Mouse (Mus musculus) CH12.LX (cell line): ENCODE measurements around the gene Ccnl2. TPM values are rescaled to one million over a fixed set of nuclear protein-coding genes. Genes with fewer than 3 reads are reported as not detected.

Experiments used
- DNase-seq: peaks from one replicate; pipeline ENCODE4 v3.0.0-alpha.2; 2013; ENCODE audit errors: extremely low read depth
- H3K27ac ChIP-seq: 2 replicates; pipeline ENCODE4 v1.5.1; 2012; ENCODE audit warnings: low read depth, mild to moderate bottlenecking, control low read depth, moderate library complexity; ENCODE audit not compliant: insufficient read depth
- H3K27me3 ChIP-seq: replicated peaks from 2 replicates; pipeline ENCODE3; 2012; ENCODE audit warnings: inconsistent platforms
- H3K36me3 ChIP-seq, 2 experiments: replicated peaks in 1 of 2; 2 replicates each; pipeline versions ENCODE3 to v1.6.1; 2012; ENCODE audit warnings: inconsistent platforms in 1 of 2, low read length in 1 of 2, mild to moderate bottlenecking in 1 of 2, mixed read lengths in 1 of 2, moderate library complexity in 1 of 2; ENCODE audit not compliant: control insufficient read depth in 1 of 2, insufficient read depth in 1 of 2
- H3K4me1 ChIP-seq, 2 experiments: 2 replicates each; pipeline ENCODE4 v1.6.1; 2012; ENCODE audit warnings: inconsistent platforms in 1 of 2, moderate library complexity in 1 of 2; ENCODE audit not compliant: insufficient read depth in 2 of 2, control insufficient read depth in 1 of 2
- H3K4me2 ChIP-seq: 2 replicates; pipeline ENCODE4 v1.6.1; 2012; ENCODE audit warnings: low read depth, mild to moderate bottlenecking, control low read depth; ENCODE audit not compliant: poor library complexity, insufficient read depth, severe bottlenecking
- H3K4me3 ChIP-seq, 3 experiments: fragments of 150-350 bp in 1 of 3; sonication (generic) in 1 of 3; replicated peaks in 1 of 3; 2 replicates each; pipeline versions ENCODE3 to v1.5.1; 2011 to 2012; ENCODE audit warnings: low read depth in 2 of 3, low read length in 2 of 3, mild to moderate bottlenecking in 2 of 3, moderate library complexity in 2 of 3, control low read depth in 1 of 3, improper control_type of control experiment in 1 of 3, inconsistent platforms in 1 of 3, mixed read lengths in 1 of 3; ENCODE audit not compliant: poor library complexity in 1 of 3
- H3K79me2 ChIP-seq: replicated peaks from 2 replicates; pipeline ENCODE4 v1.6.1; 2012; ENCODE audit warnings: mild to moderate bottlenecking, moderate library complexity; ENCODE audit not compliant: control insufficient read depth, poor library complexity, insufficient read depth, severe bottlenecking; ENCODE audit errors: extremely low read depth
- H3K9ac ChIP-seq: 2 replicates; pipeline ENCODE4 v1.6.1; 2012; ENCODE audit warnings: low read depth, mild to moderate bottlenecking, control low read depth, moderate library complexity; ENCODE audit not compliant: insufficient read depth
- H3K9me3 ChIP-seq: replicated peaks from 2 replicates; pipeline ENCODE3; 2012; ENCODE audit warnings: low read length, inconsistent platforms, mixed read lengths
- CHD1 ChIP-seq: IDR thresholded peaks from 2 replicates; pipeline ENCODE4 v1.6.1; 2012; ENCODE audit warnings: low read depth, low read length, improper control_type of control experiment, inconsistent platforms
- CHD2 ChIP-seq: IDR thresholded peaks from 2 replicates; pipeline ENCODE4 v1.6.1; 2011; ENCODE audit warnings: low read length, improper control_type of control experiment
- CTCF ChIP-seq, 2 experiments: IDR thresholded peaks in 1 of 2; conservative IDR thresholded peaks in 1 of 2; 2 replicates each; pipeline ENCODE4 v1.5.1; 2011 to 2012; ENCODE audit warnings: low read depth in 2 of 2, low read length in 2 of 2, improper control_type of control experiment in 1 of 2, inconsistent platforms in 1 of 2, mild to moderate bottlenecking in 1 of 2, moderate library complexity in 1 of 2
- E2F4 ChIP-seq: IDR thresholded peaks from 2 replicates; pipeline ENCODE4 v1.6.1; 2011; ENCODE audit warnings: low read depth, low read length, improper control_type of control experiment; ENCODE audit not compliant: insufficient replicate concordance
- EP300 ChIP-seq: IDR thresholded peaks from 2 replicates; pipeline ENCODE4 v1.6.1; 2011; ENCODE audit warnings: low read length, improper control_type of control experiment
- ETS1 ChIP-seq: conservative IDR thresholded peaks from 2 replicates; pipeline ENCODE4 v1.6.1; 2012; ENCODE audit warnings: low read depth, mild to moderate bottlenecking, inconsistent platforms, low read length, improper control_type of control experiment, moderate library complexity
- GABPA ChIP-seq: IDR thresholded peaks from 2 replicates; pipeline ENCODE4 v1.6.1; 2012; ENCODE audit warnings: low read depth, low read length, improper control_type of control experiment, inconsistent platforms; ENCODE audit not compliant: insufficient replicate concordance
- HCFC1 ChIP-seq: IDR thresholded peaks from 2 replicates; pipeline ENCODE4 v1.6.1; 2012; ENCODE audit warnings: low read depth, mild to moderate bottlenecking, inconsistent platforms, low read length, improper control_type of control experiment
- IRF4 ChIP-seq: IDR thresholded peaks from 2 replicates; pipeline ENCODE4 v1.6.1; 2014; ENCODE audit warnings: low read depth, mild to moderate bottlenecking, inconsistent platforms, low read length, improper control_type of control experiment
- JUND ChIP-seq: conservative IDR thresholded peaks from 2 replicates; pipeline ENCODE4 v1.6.1; 2011; ENCODE audit warnings: low read depth, low read length, improper control_type of control experiment
- KAT2A ChIP-seq: IDR thresholded peaks from 2 replicates; pipeline ENCODE4 v1.6.1; 2012; ENCODE audit warnings: low read length, improper control_type of control experiment, inconsistent platforms; ENCODE audit not compliant: insufficient replicate concordance
- MAFK ChIP-seq: IDR thresholded peaks from 2 replicates; pipeline ENCODE4 v1.6.1; 2011; ENCODE audit warnings: low read length, improper control_type of control experiment; ENCODE audit not compliant: insufficient replicate concordance
- MXI1 ChIP-seq: IDR thresholded peaks from 2 replicates; pipeline ENCODE4 v1.6.1; 2011; ENCODE audit warnings: mild to moderate bottlenecking, low read depth, low read length, improper control_type of control experiment
- MYC ChIP-seq: IDR thresholded peaks from 2 replicates; pipeline ENCODE4 v1.6.1; 2011; ENCODE audit warnings: low read depth, mild to moderate bottlenecking, improper control_type of control experiment, low read length
- NELFE ChIP-seq: IDR thresholded peaks from 2 replicates; pipeline ENCODE4 v1.6.1; 2011; ENCODE audit warnings: low read depth, low read length, improper control_type of control experiment
- NRF1 ChIP-seq: IDR thresholded peaks from 2 replicates; pipeline ENCODE4 v1.6.1; 2014; ENCODE audit warnings: low read depth, mild to moderate bottlenecking, inconsistent platforms, low read length, improper control_type of control experiment, moderate library complexity
- POLR2A ChIP-seq: IDR thresholded peaks from 2 replicates; pipeline ENCODE4 v1.6.1; 2011; ENCODE audit warnings: low read depth, mild to moderate bottlenecking, improper control_type of control experiment, low read length
- POLR2AphosphoS2 ChIP-seq: IDR thresholded peaks from 2 replicates; pipeline ENCODE4 v1.6.1; 2011; ENCODE audit warnings: low read depth, low read length, improper control_type of control experiment
- RAD21 ChIP-seq: IDR thresholded peaks from 2 replicates; pipeline ENCODE4 v1.6.1; 2011; ENCODE audit warnings: low read depth, mild to moderate bottlenecking, low read length, improper control_type of control experiment, moderate library complexity
- RCOR1 ChIP-seq: conservative IDR thresholded peaks from 2 replicates; pipeline ENCODE4 v1.6.1; 2012; ENCODE audit warnings: low read depth, mild to moderate bottlenecking, inconsistent platforms, low read length, improper control_type of control experiment
- SIN3A ChIP-seq: IDR thresholded peaks from 2 replicates; pipeline ENCODE4 v1.6.1; 2012; ENCODE audit warnings: low read length, improper control_type of control experiment, inconsistent platforms
- SMC3 ChIP-seq: IDR thresholded peaks from 2 replicates; pipeline ENCODE4 v1.6.1; 2011; ENCODE audit warnings: low read depth, low read length, improper control_type of control experiment
- TCF12 ChIP-seq: IDR thresholded peaks from 2 replicates; pipeline ENCODE4 v1.6.1; 2014; ENCODE audit warnings: low read depth, mild to moderate bottlenecking, inconsistent platforms, low read length, improper control_type of control experiment
- UBTF ChIP-seq: IDR thresholded peaks from 2 replicates; pipeline ENCODE4 v1.6.1; 2012; ENCODE audit warnings: low read depth, mild to moderate bottlenecking, inconsistent platforms, low read length, improper control_type of control experiment, moderate library complexity
- USF1 ChIP-seq: IDR thresholded peaks from 2 replicates; pipeline ENCODE4 v1.6.1; 2014; ENCODE audit warnings: low read depth, mild to moderate bottlenecking, inconsistent platforms, low read length, improper control_type of control experiment
- USF2 ChIP-seq: conservative IDR thresholded peaks from 2 replicates; pipeline ENCODE4 v1.6.1; 2011; ENCODE audit warnings: low read depth, low read length, improper control_type of control experiment
- ZKSCAN1 ChIP-seq: IDR thresholded peaks from 2 replicates; pipeline ENCODE4 v1.6.1; 2012; ENCODE audit warnings: low read depth, inconsistent platforms, low read length, improper control_type of control experiment, borderline replicate concordance
- ZMIZ1 ChIP-seq: IDR thresholded peaks from 2 replicates; pipeline ENCODE4 v1.6.1; 2012; ENCODE audit warnings: low read depth, mild to moderate bottlenecking, inconsistent platforms, low read length, improper control_type of control experiment
- ZNF384 ChIP-seq: IDR thresholded peaks from 2 replicates; pipeline ENCODE4 v1.6.1; 2012; ENCODE audit warnings: low read depth, low read length, improper control_type of control experiment, inconsistent platforms
- dilution Hi-C: fragments of 300-500 bp; cut with MboI; formaldehyde crosslinking; loops from 2 replicates; pipeline ENCODE4 v1.14.3; 2020; ENCODE audit warnings: low sequenced_read_pairs; ENCODE audit not compliant: extremely low pct_unique_long_range_greater_than_20kb, extremely low pct_ligation_motif_present
- in situ Hi-C: fragments of 300-500 bp; cut with MboI; formaldehyde crosslinking; loops from 3 replicates; pipeline ENCODE4 v1.14.3; 2019; ENCODE audit warnings: low sequenced_read_pairs, low pct_ligation_motif_present, low pct_unique_long_range_greater_than_20kb, mixed read lengths
- polyA plus RNA-seq: library from polyadenylated mRNA; unstranded; fragments of >175 nt; gene quantifications from 2 replicates; pipeline ENCODE4 v1.2.1, GENCODE M21; 2012; ENCODE audit warnings: low read depth; ENCODE audit not compliant: insufficient read length
- total RNA-seq, 2 experiments: library from RNA; depleted of rRNA; stranded (reverse); fragments of 300-350 nt in 1 of 2; fragments of >200 nt in 1 of 2; gene quantifications; 2 replicates each; pipeline ENCODE4 v1.2.3; 2012 to 2014

Ccnl2 gene
- total and polyA plus RNA-seq, 3 experiments, result 59.6 to 67.7 (median 63.7) TPM

DNA sequence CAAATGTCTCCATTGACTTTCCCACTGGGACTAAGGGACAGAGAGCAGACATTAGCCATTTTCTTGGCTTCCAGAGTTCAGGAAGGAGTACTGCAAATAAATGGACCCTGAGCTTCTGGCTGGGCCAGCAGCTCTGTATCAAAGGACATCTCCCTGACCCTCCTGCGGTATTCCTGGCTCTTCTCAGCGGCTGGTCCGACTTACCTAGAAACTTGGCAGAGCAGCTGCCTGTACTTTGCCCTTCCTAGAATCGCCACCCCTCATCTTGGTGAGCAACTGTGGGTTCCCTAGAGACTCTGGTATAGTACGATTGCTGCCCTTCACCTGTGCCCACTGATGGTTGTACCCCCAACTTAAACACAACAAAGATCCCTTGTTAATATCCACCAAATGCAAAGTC lies 30.9 kb downstream of the Ccnl2 start:
- DNase-seq, result no peak
- dilution Hi-C loops, result no loop called here
- no peak overlapping the region for H3K4me2 ChIP-seq
- H3K4me3 ChIP-seq, result no peak overlapping the region
- H3K36me3 ChIP-seq, result peaks cover 17 to 23% of the 10 kb centered on the region in 2 experiments
- H3K9me3 ChIP-seq, result peaks cover 3% of the 10 kb centered on the region
- H3K79me2 ChIP-seq, result no peaks in the 10 kb centered on the region
- no peaks in the 10 kb centered on the region for H3K27me3 ChIP-seq
- no peak overlapping the region for H3K27ac ChIP-seq
- H3K4me1 ChIP-seq, result peaks cover 18 to 31% of the 10 kb centered on the region in 2 experiments
- TF ChIP-seq USF2 (no peak), HCFC1 (no peak), ZNF384 (no peak), TCF12 (no peak), ETS1 (no peak), SIN3A (no peak), CHD1 (no peak), USF1 (no peak), RAD21 (no peak), SMC3 (no peak), ZKSCAN1 (no peak), JUND (no peak), UBTF (no peak), EP300 (no peak), NRF1 (no peak), NELFE (no peak), CTCF (conservative IDR thresholded peaks at IDR 0.05 in 1 of 2, IDR thresholded peaks at IDR 0.05 in 1 of 2; ENCODE audit: low read depth in 2 of 2, low read length in 2 of 2) (no peak), POLR2A (no peak), CHD2 (no peak), E2F4 (no peak)
- TF ChIP-seq, all 38 proteins: peak for 0
- no peak overlapping the region for H3K9ac ChIP-seq
- in situ Hi-C loops, result no loop called here

DNA sequence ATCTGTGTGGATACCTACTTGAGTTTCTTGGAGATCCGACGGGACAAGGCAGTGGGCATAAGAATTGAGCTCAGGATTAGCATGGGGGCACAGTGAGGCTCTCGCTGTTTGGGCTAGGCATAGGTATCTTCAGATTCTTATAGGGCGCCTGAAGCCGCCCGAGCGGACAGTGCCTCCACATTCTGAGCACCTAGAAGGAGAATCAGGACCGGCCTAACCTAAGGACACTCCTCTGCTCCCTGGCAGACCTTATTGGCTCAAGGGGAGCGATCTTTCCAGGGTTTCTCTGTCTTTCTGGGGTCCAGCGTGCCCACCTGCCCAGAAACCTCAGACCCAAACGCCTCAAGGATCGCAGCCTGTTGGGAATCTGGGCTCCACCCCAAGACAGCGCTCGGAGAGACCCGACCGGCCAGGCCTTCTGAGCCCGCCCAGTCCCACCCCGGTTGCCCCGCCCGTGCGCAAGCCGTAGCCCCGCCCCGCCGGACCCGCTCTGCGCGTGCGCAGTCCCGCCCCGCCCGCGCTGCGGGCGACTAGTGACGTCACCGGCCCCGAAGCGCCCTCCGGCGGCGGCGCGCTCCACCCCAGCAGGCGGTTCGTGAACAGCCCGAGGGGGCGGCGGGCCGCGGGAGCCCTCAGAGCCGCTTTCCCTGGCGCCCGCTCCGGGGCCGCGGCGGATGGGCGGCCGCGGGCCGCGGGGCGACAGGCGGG lies 34.7 kb downstream of the Ccnl2 start, which contains the start of gene Dvl1:
TSS of gene Dvl1 (plus strand) at position 532 of the 708 bp plus-strand sequence.
- peak within 1 kb of the TSS; percentile 30; the same call in 1 of the 2 replicates for H3K27ac ChIP-seq
- peak; percentile 72 for DNase-seq
- in situ Hi-C loops, result no loop called here
- dilution Hi-C loops, result no loop called here
- H3K4me3 ChIP-seq, result peak within 1 kb of the TSS; percentile 85 to 96 (median 89)
- peaks cover 9 to 31% of the 10 kb centered on the region in 2 experiments for H3K36me3 ChIP-seq
- peak within 1 kb of the TSS; percentile 90 for H3K4me2 ChIP-seq
- peak within 1 kb of the TSS; percentile 89 for H3K9ac ChIP-seq
- H3K4me1 ChIP-seq, result peaks cover 17 to 43% of the 10 kb centered on the region in 2 experiments
- H3K79me2 ChIP-seq, result peaks cover 19% of the 10 kb centered on the region
- no peaks in the 10 kb centered on the region for H3K27me3 ChIP-seq
- H3K9me3 ChIP-seq, result no peaks in the 10 kb centered on the region
- TF ChIP-seq HCFC1 (peak; percentile 46), KAT2A (peak; percentile 54; the same call in 1 of the 2 replicates), USF1 (no peak), GABPA (no peak), MXI1 (no peak), RCOR1 (no peak), POLR2AphosphoS2 (0 out of 2 replicates have a peak, but pooled peaks have one; percentile 40), USF2 (no peak), NELFE (peak; percentile 59; the same call in 1 of the 2 replicates), ZKSCAN1 (no peak), CHD2 (no peak), SMC3 (peak; percentile 35; the same call in 1 of the 2 replicates), NRF1 (peak; percentile 92), JUND (no peak), ZNF384 (no peak), MAFK (no peak), ZMIZ1 (peak; percentile 68; the same call in 1 of the 2 replicates), POLR2A (peak; percentile 78; the same call in 1 of the 2 replicates), MYC (no peak), SIN3A (peak; percentile 55; the same call in 1 of the 2 replicates), IRF4 (0 out of 2 replicates have a peak, but pooled peaks have one; percentile 28), UBTF (no peak)
